Mouse (Mus musculus): ENCODE measurements around the gene Ccnb2.

GRCm38 (mm10) chr9:70439959-70440358 is 18.6 kb upstream of the Ccnb2 start:
- TF ChIP-seq POLR2A (IDR thresholded peaks at IDR 0.05; ENCODE audit: borderline replicate concordance, control insufficient read depth, low read depth, low read length): no peak
- TF ChIP-seq CTCF (IDR thresholded peaks at IDR 0.05; ENCODE audit: control insufficient read depth, insufficient read depth, low read length): no peak
